Mouse (Mus musculus) liver, adult 2 months (tissue): ENCODE results near the gene Trem1. TPM values are rescaled to one million over a fixed set of nuclear protein-coding genes. Genes with fewer than 3 reads are reported as not detected.

ENCODE experiments used
- DNase-seq: peaks from one replicate; pipeline ENCODE4 v3.0.0-alpha.2; 2011; ENCODE audit warnings: low read depth, low spot score; ENCODE audit errors: extremely low read depth
- H3K27ac ChIP-seq: fragments of 200-500 bp; replicated peaks from 2 replicates; pipeline ENCODE4 v1.5.1; 2012; ENCODE audit warnings: low read depth, mild to moderate bottlenecking, control low read depth, inconsistent platforms, low read length; ENCODE audit not compliant: insufficient read depth
- H3K27me3 ChIP-seq: fragments of 200-500 bp; 2 replicates; pipeline ENCODE4 v1.6.1; 2012; ENCODE audit warnings: mild to moderate bottlenecking, moderate library complexity, low read length, inconsistent platforms; ENCODE audit not compliant: control insufficient read depth, insufficient read depth
- H3K36me3 ChIP-seq: fragments of 200-500 bp; 2 replicates; pipeline ENCODE4 v1.6.1; 2012; ENCODE audit warnings: low read length, inconsistent platforms; ENCODE audit not compliant: control insufficient read depth, insufficient read depth
- H3K4me1 ChIP-seq: fragments of 200-500 bp; 2 replicates; pipeline ENCODE4 v1.6.1; 2011; ENCODE audit warnings: low read length; ENCODE audit not compliant: control insufficient read depth, insufficient read depth
- H3K4me3 ChIP-seq: fragments of 200-500 bp; 2 replicates; pipeline ENCODE4 v1.5.1; 2011; ENCODE audit warnings: low read depth, mild to moderate bottlenecking, control low read depth, low read length, moderate library complexity; ENCODE audit not compliant: insufficient read depth
- H3K79me2 ChIP-seq: fragments of 200-500 bp; 2 replicates; pipeline ENCODE4 v1.6.1; 2012; ENCODE audit warnings: inconsistent platforms, mild to moderate bottlenecking, low read length, moderate library complexity; ENCODE audit not compliant: control insufficient read depth, insufficient read depth
- H3K9ac ChIP-seq: fragments of 200-500 bp; 2 replicates; pipeline ENCODE4 v1.6.1; 2012; ENCODE audit warnings: low read depth, mild to moderate bottlenecking, control low read depth, inconsistent platforms, low read length
- CTCF ChIP-seq: fragments of 200-500 bp; IDR thresholded peaks from 2 replicates; pipeline ENCODE4 v1.5.1; 2011; ENCODE audit warnings: low read depth, low read length, control low read depth
- POLR2A ChIP-seq: fragments of 200-500 bp; IDR thresholded peaks from 2 replicates; pipeline ENCODE4 v1.6.1; 2011; ENCODE audit warnings: low read length, control low read depth; ENCODE audit not compliant: insufficient read depth; ENCODE audit errors: extremely low read depth
- WGBS: fragments of 180-500 bp; shearing (Covaris S2); methylation state at CpG from one replicate; pipeline ENCODE4 v1.1.7; 2018; 5-methylcytosine and 5-hydroxymethylcytosine counted together
- polyA plus RNA-seq: library from polyadenylated mRNA; depleted of rRNA; stranded (reverse); fragments of >200 nt; gene quantifications from 2 replicates; pipeline ENCODE4 v1.2.3, GENCODE M21; 2012; rRNA removed
- total RNA-seq: library from RNA; depleted of rRNA; stranded (reverse); fragments of >200 nt; gene quantifications from 2 replicates; pipeline ENCODE4 v1.2.3, GENCODE M21; 2014; rRNA removed

Trem1 gene
- total and polyA plus RNA-seq, 2 experiments: not detected

GRCm38 (mm10) chr17:48293500-48294194, 61.1 kb downstream of the Trem1 start:
- 77% methylated on average over 5 of the region's 5 CpGs for WGBS
- DNase-seq: no peak
- Histone ChIP-seq H3K4me3 (no peak overlapping the region), H3K27ac (no peak overlapping the region), H3K27me3 (no peaks in the 10 kb centered on the region), H3K4me1 (no peaks in the 10 kb centered on the region), H3K36me3 (no peaks in the 10 kb centered on the region), H3K79me2 (no peaks in the 10 kb centered on the region), H3K9ac (no peak overlapping the region)
- no peak for TF ChIP-seq POLR2A
- TF ChIP-seq CTCF: no peak

Other genes starting within 250 kb of the Trem1 start
- gene 1700122O11Rik, start 194.5 kb upstream of the Trem1 start, total RNA-seq: not detected in 2 replicates
- gene 1700122O11Rik, start 194.5 kb upstream of the Trem1 start, polyA plus RNA-seq: not detected in 2 replicates
- gene 1700067P10Rik, start 143.4 kb upstream of the Trem1 start, total RNA-seq: not detected in 2 replicates
- gene 1700067P10Rik, start 143.4 kb upstream of the Trem1 start, polyA plus RNA-seq: not detected in 2 replicates
- not detected in 2 replicates for gene 9830107B12Rik, start 86.5 kb upstream of the Trem1 start, total RNA-seq
- not detected in 2 replicates for gene 9830107B12Rik, start 86.5 kb upstream of the Trem1 start, polyA plus RNA-seq
- 0.37 and 0.40 TPM in 2 replicates for gene A530064D06Rik, start 65.5 kb upstream of the Trem1 start, total RNA-seq
- gene A530064D06Rik, start 65.5 kb upstream of the Trem1 start, polyA plus RNA-seq: not detected in 2 replicates
- 0.34 TPM in 1 of 2 replicates, not detected in the other for gene Trem3, start 15.0 kb downstream of the Trem1 start, total RNA-seq
- gene Trem3, start 15.0 kb downstream of the Trem1 start, polyA plus RNA-seq: 0.09 and 0.21 TPM in 2 replicates
- 4.2 and 4.4 TPM in 2 replicates for gene Treml4, start 31.5 kb downstream of the Trem1 start, total RNA-seq
- gene Treml4, start 31.5 kb downstream of the Trem1 start, polyA plus RNA-seq: 2.8 and 4.6 TPM in 2 replicates
- gene Treml2, start 66.7 kb downstream of the Trem1 start, total RNA-seq: 0.09 and 0.20 TPM in 2 replicates
- 0.26 and 0.34 TPM in 2 replicates for gene Treml2, start 66.7 kb downstream of the Trem1 start, polyA plus RNA-seq
- gene B430306N03Rik, start 83.4 kb downstream of the Trem1 start, total RNA-seq: 0.83 and 1.0 TPM in 2 replicates
- gene B430306N03Rik, start 83.4 kb downstream of the Trem1 start, polyA plus RNA-seq: 0.90 and 1.9 TPM in 2 replicates
- gene Trem2, start 113.6 kb downstream of the Trem1 start, total RNA-seq: 0.74 and 2.2 TPM in 2 replicates
- gene Trem2, start 113.6 kb downstream of the Trem1 start, polyA plus RNA-seq: 0.15 and 0.34 TPM in 2 replicates
- gene Treml1, start 127.1 kb downstream of the Trem1 start, total RNA-seq: 0.34 TPM in 1 of 2 replicates, not detected in the other
- 0.19 and 0.39 TPM in 2 replicates for gene Treml1, start 127.1 kb downstream of the Trem1 start, polyA plus RNA-seq
- gene Nfya, start 177.1 kb downstream of the Trem1 start, total RNA-seq: 10.6 and 12.1 TPM in 2 replicates
- gene Nfya, start 177.1 kb downstream of the Trem1 start, polyA plus RNA-seq: 11.0 and 16.3 TPM in 2 replicates
- 20.9 and 25.0 TPM in 2 replicates for gene Oard1, start 177.2 kb downstream of the Trem1 start, total RNA-seq
- 8.7 and 9.0 TPM in 2 replicates for gene Oard1, start 177.2 kb downstream of the Trem1 start, polyA plus RNA-seq
- 0.28 TPM in 1 of 2 replicates, not detected in the other for gene Apobec2, start 200.2 kb downstream of the Trem1 start, total RNA-seq
- gene Apobec2, start 200.2 kb downstream of the Trem1 start, polyA plus RNA-seq: not detected in 2 replicates
- not detected in 2 replicates for gene Tspo2, start 218.8 kb downstream of the Trem1 start, total RNA-seq
- 0.34 TPM in 1 of 2 replicates, not detected in the other for gene Tspo2, start 218.8 kb downstream of the Trem1 start, polyA plus RNA-seq
- gene Unc5cl, start 222.1 kb downstream of the Trem1 start, total RNA-seq: 0.20 TPM in 1 of 2 replicates, not detected in the other
- 0.05 and 0.43 TPM in 2 replicates for gene Unc5cl, start 222.1 kb downstream of the Trem1 start, polyA plus RNA-seq